Mouse (Mus musculus) MEL (cell line): Measurements from ENCODE around the gene Dcn.

Experiments
- CHD2 ChIP-seq: IDR thresholded peaks from 2 replicates; pipeline ENCODE4 v1.6.1; 2011; ENCODE audit warnings: low read length, improper control_type of control experiment
- EP300 ChIP-seq, 2 experiments: IDR thresholded peaks; 2 replicates each; pipeline ENCODE4 v1.6.1; 2011; ENCODE audit warnings: improper control_type of control experiment in 2 of 2, low read length in 2 of 2, low read depth in 1 of 2, mild to moderate bottlenecking in 1 of 2
- KAT2A ChIP-seq: conservative IDR thresholded peaks from 2 replicates; pipeline ENCODE4 v1.6.1; 2012; ENCODE audit warnings: low read depth, low read length, improper control_type of control experiment, inconsistent platforms
- NRF1 ChIP-seq: IDR thresholded peaks from 2 replicates; pipeline ENCODE4 v1.6.1; 2014; ENCODE audit warnings: low read depth, mild to moderate bottlenecking, inconsistent platforms, low read length, improper control_type of control experiment, moderate library complexity; ENCODE audit not compliant: poor library complexity, insufficient read depth, severe bottlenecking
- POLR2AphosphoS5 ChIP-seq: IDR thresholded peaks from 2 replicates; pipeline ENCODE4 v1.6.1; 2012; ENCODE audit warnings: low read depth, borderline replicate concordance, mild to moderate bottlenecking, inconsistent platforms, low read length, moderate library complexity, mixed read lengths
- RAD21 ChIP-seq: IDR thresholded peaks from 2 replicates; pipeline ENCODE4 v1.6.1; 2011; ENCODE audit warnings: mild to moderate bottlenecking, low read depth, low read length, improper control_type of control experiment
- SIN3A ChIP-seq: IDR thresholded peaks from 2 replicates; pipeline ENCODE4 v1.6.1; 2012; ENCODE audit warnings: low read length, improper control_type of control experiment, inconsistent platforms
- ZC3H11A ChIP-seq: IDR thresholded peaks from 2 replicates; pipeline ENCODE4 v1.6.1; 2012; ENCODE audit warnings: low read depth, mild to moderate bottlenecking, inconsistent platforms, low read length, improper control_type of control experiment

DNA sequence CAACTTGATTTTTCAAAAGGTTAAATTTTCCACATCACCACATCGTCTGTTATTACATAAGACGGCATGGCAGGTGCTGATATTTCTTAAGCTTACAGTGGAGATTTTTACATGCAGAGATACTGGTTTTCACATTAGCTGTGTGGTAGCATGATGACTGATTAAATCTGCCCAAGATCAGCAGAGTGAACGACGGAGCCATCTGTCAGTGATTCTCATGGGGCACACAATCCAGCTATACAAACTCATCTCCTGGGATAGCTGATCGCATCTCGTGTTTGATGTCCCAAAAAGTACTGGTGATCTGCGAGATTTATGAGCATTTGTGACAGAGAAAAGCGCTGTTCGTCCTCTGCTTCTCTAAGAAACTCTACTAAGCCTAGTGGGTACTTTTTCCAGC, 25.9 kb upstream of the Dcn start:
- TF ChIP-seq SIN3A (no peak), NRF1 (no peak), RAD21 (no peak), EP300 (IDR thresholded peaks at IDR 0.05; ENCODE audit: low read depth in 1 of 2, low read length in 2 of 2) (no peak), ZC3H11A (no peak), CHD2 (no peak), POLR2AphosphoS5 (no peak), KAT2A (no peak)
